ENCODE assay signal across 15 mouse cellular contexts in genomic region chr13:32860821-32861220, GRCm38 (mm10). TPM values are rescaled to one million over a fixed set of nuclear protein-coding genes. Genes with fewer than 3 reads are reported as not detected.
DNase-seq lines count a peak whose midpoint lies in the region.
"Had no signal": no experiment of that assay in that cellular context is flagged by ENCODE, and none has a peak within 500 bp of the region (broad histone marks: within the 10 kb centered on the region; RNA-seq: fewer than 3 reads in every experiment).

No protein-coding gene starts in this region.

- DNase-seq in adrenal gland, postnatal 14 days: peak; percentile 16
- DNase-seq in adrenal gland, adult 8-10 months: no peak
- DNase-seq in heart, adult 11 months: peak; percentile 76
- DNase-seq in heart, adult 8-10 months (ENCODE audit: low spot score): no peak
- DNase-seq in adrenal gland, postnatal 36 days: peak; percentile 41 to 45
- DNase-seq in right cerebral cortex, postnatal 14 days: no peak
- DNase-seq in left cerebral cortex, postnatal 14 days (ENCODE audit: low spot score in 2 of 2): no peak
- DNase-seq: B cell, adult 2 months; cerebellum, adult 11-12 months; cerebellum, adult 9-10 months; cerebellum, postnatal 25 days; heart, postnatal 4 days; kidney, adult 8-10 months had no signal

- intact Hi-C loops in left cerebral cortex, postnatal 14 days (cut with DNase I): no loop called here

RNA-seq across cellular contexts. Expression of gene Serpinb1a, which starts 9.8 kb away (rescaled TPM):
- total RNA-seq in adrenal gland, postnatal 14 days (2021): 65.7 and 67.1 TPM in 2 replicates
- 100 to 1,000 TPM in 1 of 4 experiments, 10 to 100 TPM in 1, 1 to 10 TPM in 2; 5.5 to 130 (median 37.7) TPM for total RNA-seq in adrenal gland, adult 8-10 months (2022)
- 1 to 10 TPM; 3.6 to 7.7 (median 5.9) TPM for total RNA-seq in heart, adult 8-10 months (2022)
- 100 to 1,000 TPM in 1 of 2 experiments, 1 to 10 TPM in 1; 8.7 to 154 TPM for total RNA-seq in adrenal gland, postnatal 36 days (2021)
- 1 to 10 TPM; 1.3 to 2.7 TPM for total RNA-seq in left cerebral cortex, postnatal 14 days (2021)

RNA-seq across cellular contexts. Expression of gene Serpinb1c, which starts 37.2 kb away (rescaled TPM):
- not detected in 2 replicates for total RNA-seq in adrenal gland, postnatal 14 days (2021)
- total RNA-seq in adrenal gland, adult 8-10 months (2022): not detected
- total RNA-seq in heart, adult 8-10 months (2022): 1 to 10 TPM; 2.0 to 3.8 (median 2.4) TPM
- total RNA-seq in adrenal gland, postnatal 36 days (2021): not detected
- total RNA-seq in left cerebral cortex, postnatal 14 days (2021): not detected
- total RNA-seq: MEL had no signal

RNA-seq across cellular contexts. Expression of gene D930007J09Rik, which starts 58.2 kb away (rescaled TPM):
- total RNA-seq in adrenal gland, postnatal 14 days (2021): not detected in 2 replicates
- total RNA-seq in adrenal gland, adult 8-10 months (2022): under 1 TPM in 1 of 4 experiments, not detected in 3; 0.75 TPM
- total RNA-seq in heart, adult 8-10 months (2022): not detected
- total RNA-seq in adrenal gland, postnatal 36 days (2021): not detected
- total RNA-seq in left cerebral cortex, postnatal 14 days (2021): 1 to 10 TPM; 1.8 TPM
- total RNA-seq: gastrocnemius, postnatal 36 days; heart, postnatal 4 days had no signal

RNA-seq across cellular contexts. Expression of gene Wrnip1, which starts 59.0 kb away (rescaled TPM):
- 35.2 and 45.9 TPM in 2 replicates for total RNA-seq in adrenal gland, postnatal 14 days (2021)
- 10 to 100 TPM; 33.1 to 50.4 (median 42.2) TPM for total RNA-seq in adrenal gland, adult 8-10 months (2022)
- 10 to 100 TPM; 17.0 to 24.1 (median 21.1) TPM for total RNA-seq in heart, adult 8-10 months (2022)
- 10 to 100 TPM; 37.0 to 48.8 TPM for total RNA-seq in adrenal gland, postnatal 36 days (2021)
- total RNA-seq in left cerebral cortex, postnatal 14 days (2021): 10 to 100 TPM; 56.4 to 60.6 TPM

Comparison
In these comparisons a context has a peak if more than half of its experiments do, and no peak if none do; other contexts are left out.
1. DNase-seq: peak in adrenal gland, postnatal 14 days (single experiment), heart, adult 11 months (single experiment) and adrenal gland, postnatal 36 days (2 of 2); none in adrenal gland, adult 8-10 months (single experiment), heart, adult 8-10 months (single experiment), right cerebral cortex, postnatal 14 days (single experiment) and left cerebral cortex, postnatal 14 days (0 of 2).